Mouse (Mus musculus): Measurements from ENCODE around the gene 2410002F23Rik. TPM values are rescaled to one million over a fixed set of nuclear protein-coding genes. Genes with fewer than 3 reads are reported as not detected.
A peak's percentile ranks its signal among the peaks of the same experiment; 100 is the strongest.
"Not testable (repeated sequence)": the region's sequence is repeated elsewhere in the genome, so short reads cannot be mapped to it uniquely, and the experiment has no call there.

Gene 2410002F23Rik
- polyA plus RNA-seq, 1 experiment from 2014 or later: 117 TPM

- Histone ChIP-seq H3K27me3 (ENCODE audit: control insufficient read depth, insufficient read depth, low read length) (no peaks in the 10 kb centered on the region), H3K4me3 (ENCODE audit: low read depth, low read length) (no peak overlapping the region), H3K4me1 (ENCODE audit: control insufficient read depth, insufficient read depth, low read length) (no peaks in the 10 kb centered on the region), H3K9me3 (ENCODE audit: control insufficient read depth, low read length) (no peaks in the 10 kb centered on the region), H3K4me2 (no peak overlapping the region), H3K9ac (ENCODE audit: low read length) (no peak overlapping the region), H3K27ac (ENCODE audit: low read depth, low read length) (no peak overlapping the region), H3K36me3 (ENCODE audit: control insufficient read depth, insufficient read depth, low read length) (no peaks in the 10 kb centered on the region)
- ATAC-seq (ENCODE audit: low FRiP score): no peak
- DNase-seq (ENCODE audit: low spot score, missing footprints): no peak
- WGBS: 64% methylated on average over 2 of the region's 2 CpGs
Observed at GRCm38 (mm10) chr7:44239913-44240312, 6.6 kb upstream of the 2410002F23Rik start.

- ATAC-seq (ENCODE audit: low FRiP score) (no peak), DNase-seq (ENCODE audit: low spot score, missing footprints) (no peak)
- no peak overlapping the region for H3K27ac ChIP-seq (ENCODE audit: low read depth, low read length)
- H3K36me3 ChIP-seq (ENCODE audit: control insufficient read depth, insufficient read depth, low read length): no peaks in the 10 kb centered on the region
- no peak overlapping the region for H3K9ac ChIP-seq (ENCODE audit: low read length)
- no peaks in the 10 kb centered on the region for H3K27me3 ChIP-seq (ENCODE audit: control insufficient read depth, insufficient read depth, low read length)
- no peak overlapping the region for H3K4me3 ChIP-seq (ENCODE audit: low read depth, low read length)
- H3K4me2 ChIP-seq: no peak overlapping the region
- H3K4me1 ChIP-seq (ENCODE audit: control insufficient read depth, insufficient read depth, low read length): peaks cover 4% of the 10 kb centered on the region; the same call in 1 of the 2 replicates
- H3K9me3 ChIP-seq (ENCODE audit: control insufficient read depth, low read length): no peaks in the 10 kb centered on the region
- WGBS: 63% methylated on average over 1 of the region's 1 CpGs
Observed at GRCm38 (mm10) chr7:44240712-44241111, 5.8 kb upstream of the 2410002F23Rik start.

- Histone ChIP-seq H3K4me3 (ENCODE audit: low read depth, low read length) (no peak overlapping the region), H3K4me2 (no peak overlapping the region), H3K27ac (ENCODE audit: low read depth, low read length) (no peak overlapping the region), H3K27me3 (ENCODE audit: control insufficient read depth, insufficient read depth, low read length) (no peaks in the 10 kb centered on the region), H3K9ac (ENCODE audit: low read length) (no peak overlapping the region), H3K9me3 (ENCODE audit: control insufficient read depth, low read length) (no peaks in the 10 kb centered on the region), H3K4me1 (ENCODE audit: control insufficient read depth, insufficient read depth, low read length) (peaks cover 4% of the 10 kb centered on the region; the same call in 1 of the 2 replicates), H3K36me3 (ENCODE audit: control insufficient read depth, insufficient read depth, low read length) (no peaks in the 10 kb centered on the region)
- 68% methylated on average over 2 of the region's 2 CpGs for WGBS
- DNase-seq (ENCODE audit: low spot score, missing footprints) (peak; percentile 4), ATAC-seq (ENCODE audit: low FRiP score) (no peak)
Observed at GRCm38 (mm10) chr7:44241163-44241562, 5.4 kb upstream of the 2410002F23Rik start.

- no peak overlapping the region for H3K9ac ChIP-seq (ENCODE audit: low read length)
- no peak overlapping the region for H3K4me2 ChIP-seq
- H3K4me1 ChIP-seq (ENCODE audit: control insufficient read depth, insufficient read depth, low read length): peaks cover 11% of the 10 kb centered on the region; the same call in 1 of the 2 replicates
- no peak overlapping the region for H3K4me3 ChIP-seq (ENCODE audit: low read depth, low read length)
- no peaks in the 10 kb centered on the region for H3K27me3 ChIP-seq (ENCODE audit: control insufficient read depth, insufficient read depth, low read length)
- DNase-seq (ENCODE audit: low spot score, missing footprints) (peak; percentile 76), ATAC-seq (ENCODE audit: low FRiP score) (no peak)
- no peak overlapping the region for H3K27ac ChIP-seq (ENCODE audit: low read depth, low read length)
- H3K9me3 ChIP-seq (ENCODE audit: control insufficient read depth, low read length): no peaks in the 10 kb centered on the region
- 29% methylated on average over 1 of the region's 1 CpGs for WGBS
- no peaks in the 10 kb centered on the region for H3K36me3 ChIP-seq (ENCODE audit: control insufficient read depth, insufficient read depth, low read length)
Observed at GRCm38 (mm10) chr7:44244080-44244479, 2.4 kb upstream of the 2410002F23Rik start.

- ATAC-seq (ENCODE audit: low FRiP score): peak; percentile 27
- DNase-seq (ENCODE audit: low spot score, missing footprints): peak; percentile 96
- peak overlapping the region; percentile 77 for H3K27ac ChIP-seq (ENCODE audit: low read depth, low read length)
- no peaks in the 10 kb centered on the region for H3K27me3 ChIP-seq (ENCODE audit: control insufficient read depth, insufficient read depth, low read length)
- under 1% methylated on average over 23 of the region's 23 CpGs for WGBS
- peak overlapping the region; percentile 95 for H3K9ac ChIP-seq (ENCODE audit: low read length)
- H3K36me3 ChIP-seq (ENCODE audit: control insufficient read depth, insufficient read depth, low read length): peaks cover 12% of the 10 kb centered on the region; the same call in 1 of the 2 replicates
- H3K9me3 ChIP-seq (ENCODE audit: control insufficient read depth, low read length): no peaks in the 10 kb centered on the region
- peak overlapping the region; percentile 91 for H3K4me3 ChIP-seq (ENCODE audit: low read depth, low read length)
- H3K4me2 ChIP-seq: peak overlapping the region; percentile 57
- peaks cover 11% of the 10 kb centered on the region; the same call in 1 of the 2 replicates for H3K4me1 ChIP-seq (ENCODE audit: control insufficient read depth, insufficient read depth, low read length)
Observed at GRCm38 (mm10) chr7:44246984-44247470, 505 bp downstream of the 2410002F23Rik start.

- H3K9me3 ChIP-seq (ENCODE audit: control insufficient read depth, low read length): no peaks in the 10 kb centered on the region
- DNase-seq (ENCODE audit: low spot score, missing footprints) (peak; percentile 82), ATAC-seq (ENCODE audit: low FRiP score) (no peak)
- H3K4me2 ChIP-seq: peak overlapping the region; percentile 57
- WGBS: 91% methylated on average over 2 of the region's 2 CpGs
- H3K4me1 ChIP-seq (ENCODE audit: control insufficient read depth, insufficient read depth, low read length): peaks cover 11% of the 10 kb centered on the region; the same call in 1 of the 2 replicates
- H3K4me3 ChIP-seq (ENCODE audit: low read depth, low read length): peak overlapping the region; percentile 91
- peak overlapping the region; percentile 95 for H3K9ac ChIP-seq (ENCODE audit: low read length)
- H3K27ac ChIP-seq (ENCODE audit: low read depth, low read length): no peak overlapping the region
- no peaks in the 10 kb centered on the region for H3K27me3 ChIP-seq (ENCODE audit: control insufficient read depth, insufficient read depth, low read length)
- H3K36me3 ChIP-seq (ENCODE audit: control insufficient read depth, insufficient read depth, low read length): peaks cover 18% of the 10 kb centered on the region; the same call in 1 of the 2 replicates
Observed at GRCm38 (mm10) chr7:44247971-44248370, 1.4 kb downstream of the 2410002F23Rik start.

- WGBS: 93% methylated on average over 4 of the region's 4 CpGs
Observed at GRCm38 (mm10) chr7:44249248-44249647, 2.7 kb downstream of the 2410002F23Rik start.

GRCm38 (mm10) chr7:44250732-44251275, 4.3 kb downstream of the 2410002F23Rik start:
- H3K4me2 ChIP-seq; ATAC-seq (ENCODE audit: low FRiP score); H3K9me3 ChIP-seq (ENCODE audit: control insufficient read depth, low read length); H3K4me3 ChIP-seq (ENCODE audit: low read depth, low read length); H3K27me3 ChIP-seq (ENCODE audit: control insufficient read depth, insufficient read depth, low read length); H3K9ac ChIP-seq (ENCODE audit: low read length); H3K27ac ChIP-seq (ENCODE audit: low read depth, low read length); H3K4me1 ChIP-seq (ENCODE audit: control insufficient read depth, insufficient read depth, low read length): not testable (repeated sequence)
- H3K36me3 ChIP-seq (ENCODE audit: control insufficient read depth, insufficient read depth, low read length): peaks cover 19% of the 10 kb centered on the region; the same call in 1 of the 2 replicates
- DNase-seq (ENCODE audit: low spot score, missing footprints): peak; percentile 19
- 88% methylated on average over 17 of the region's 17 CpGs for WGBS

More at GRCm38 (mm10) chr7:44249248-44249647, 2.7 kb downstream of the 2410002F23Rik start:
- ATAC-seq (ENCODE audit: low FRiP score) (no peak), DNase-seq (ENCODE audit: low spot score, missing footprints) (peak; percentile 64)
- Histone ChIP-seq H3K4me1 (ENCODE audit: control insufficient read depth, insufficient read depth, low read length) (peaks cover 11% of the 10 kb centered on the region; the same call in 1 of the 2 replicates), H3K9me3 (ENCODE audit: control insufficient read depth, low read length) (no peaks in the 10 kb centered on the region), H3K27ac (ENCODE audit: low read depth, low read length) (no peak overlapping the region), H3K27me3 (ENCODE audit: control insufficient read depth, insufficient read depth, low read length) (no peaks in the 10 kb centered on the region), H3K36me3 (ENCODE audit: control insufficient read depth, insufficient read depth, low read length) (peaks cover 19% of the 10 kb centered on the region; the same call in 1 of the 2 replicates), H3K4me3 (ENCODE audit: low read depth, low read length) (no peak overlapping the region), H3K9ac (ENCODE audit: low read length) (no peak overlapping the region), H3K4me2 (no peak overlapping the region)

- Histone ChIP-seq H3K9ac (ENCODE audit: low read length) (no peak overlapping the region), H3K27ac (ENCODE audit: low read depth, low read length) (no peak overlapping the region), H3K4me2 (no peak overlapping the region), H3K27me3 (ENCODE audit: control insufficient read depth, insufficient read depth, low read length) (no peaks in the 10 kb centered on the region), H3K4me1 (ENCODE audit: control insufficient read depth, insufficient read depth, low read length) (no peaks in the 10 kb centered on the region; the same call in 1 of the 2 replicates), H3K36me3 (ENCODE audit: control insufficient read depth, insufficient read depth, low read length) (peaks cover 19% of the 10 kb centered on the region; the same call in 1 of the 2 replicates), H3K9me3 (ENCODE audit: control insufficient read depth, low read length) (no peaks in the 10 kb centered on the region), H3K4me3 (ENCODE audit: low read depth, low read length) (no peak overlapping the region)
- ATAC-seq (ENCODE audit: low FRiP score) (peak; percentile 18; the same call in 1 of the 2 replicates), DNase-seq (ENCODE audit: low spot score, missing footprints) (peak; percentile 82)
- 73% methylated on average over 15 of the region's 15 CpGs for WGBS
Observed at GRCm38 (mm10) chr7:44253023-44253616, 6.6 kb downstream of the 2410002F23Rik start.

All from midbrain, embryonic 11.5 days (tissue).